ENCODE assay signal across 11 mouse cellular contexts in the genomic region with DNA sequence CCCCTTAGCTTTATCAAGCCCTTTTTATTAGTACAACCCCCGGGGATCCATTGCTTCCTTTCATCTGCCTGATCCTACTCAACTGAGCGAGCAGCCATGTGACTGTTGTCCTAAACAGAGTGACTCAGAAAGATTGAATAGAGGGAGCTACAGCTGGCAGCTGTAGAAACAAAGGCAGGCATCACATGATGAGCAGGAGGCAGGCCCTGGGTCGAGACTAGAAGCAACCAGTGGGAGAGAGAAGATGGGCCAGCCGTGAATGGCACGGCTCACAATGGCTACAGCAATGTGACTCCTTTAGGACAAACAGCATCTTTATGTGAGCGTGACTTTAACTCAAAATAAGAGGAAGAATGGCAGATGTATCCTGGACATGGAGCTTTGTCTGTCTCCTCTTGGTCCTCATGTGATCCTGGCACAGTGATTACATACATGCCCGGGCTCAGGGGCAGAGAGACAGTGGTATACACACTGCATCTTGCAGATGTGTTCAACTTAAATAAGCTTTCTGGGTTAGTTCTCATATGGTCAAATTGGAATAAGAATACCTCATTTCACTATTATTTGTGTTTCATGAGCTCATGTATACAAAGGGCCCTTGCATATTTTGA.
A peak's percentile ranks its signal among the peaks of the same experiment; 100 is the strongest.
DNase-seq lines count a peak whose midpoint lies in the region; ATAC-seq and TF ChIP-seq lines count a peak whose summit lies in the region.
"Had no signal": no experiment of that assay in that cellular context is flagged by ENCODE, and none has a peak within 500 bp of the region (broad histone marks: within the 10 kb centered on the region; RNA-seq: fewer than 3 reads in every experiment).

No protein-coding gene starts in this region.

- peak; percentile 74 for ATAC-seq in forebrain, embryonic 15.5 days (replicated peaks)
- ATAC-seq: CD4-positive, CD25-positive, alpha-beta regulatory T cell, adult 4 months; liver, embryonic 12.5 days had no signal

- H3K4me3 ChIP-seq in forebrain, embryonic 15.5 days = no peak overlapping the region
- no peak overlapping the region for H3K4me3 ChIP-seq in kidney, adult 2 months (ENCODE audit: insufficient read depth, low read depth, low read length)
- H3K4me3 ChIP-seq: embryonic facial prominence, embryonic 12.5 days; liver, embryonic 12.5 days had no signal

- no peak overlapping the region for H3K27ac ChIP-seq in forebrain, embryonic 15.5 days (replicated peaks)
- H3K27ac ChIP-seq in kidney, adult 2 months (ENCODE audit: insufficient read depth, low read depth, low read length) = no peak overlapping the region
- H3K27ac ChIP-seq: embryonic facial prominence, embryonic 12.5 days; liver, embryonic 12.5 days had no signal

- no peak for TF ChIP-seq POLR2A in kidney, adult 2 months (IDR thresholded peaks at IDR 0.05; ENCODE audit: low read depth, low read length)

- H3K27me3 ChIP-seq in forebrain, embryonic 15.5 days = no peaks in the 10 kb centered on the region
- no peaks in the 10 kb centered on the region for H3K27me3 ChIP-seq in kidney, adult 2 months (replicated peaks; ENCODE audit: control insufficient read depth, insufficient read depth, low read length)
- H3K27me3 ChIP-seq: embryonic facial prominence, embryonic 12.5 days; liver, embryonic 12.5 days had no signal

- DNase-seq in layer of hippocampus, adult 11-12 months (ENCODE audit: low spot score) = peak; percentile 72
- no peak for DNase-seq in layer of hippocampus, postnatal 25 days (ENCODE audit: extremely low spot score in 1 of 2, low spot score in 1 of 2)
- DNase-seq in left cerebral cortex, adult 11 months (ENCODE audit: low spot score) = peak; percentile 55
- DNase-seq in retina, postnatal 1 day = peak; percentile 52
- no peak for DNase-seq in heart, adult 11 months
- no peak for DNase-seq in heart, postnatal 14 days
- DNase-seq in kidney, adult 2 months = no peak

- TF ChIP-seq CTCF in kidney, adult 2 months (conservative IDR thresholded peaks at IDR 0.05; ENCODE audit: insufficient read depth, insufficient read length, low read depth, low read length) = no peak

- 20% methylated on average over 7 of the region's 7 CpGs for WGBS in forebrain, embryonic 15.5 days
- 63% methylated on average over 7 of the region's 7 CpGs for WGBS in kidney, adult 2 months

- peaks cover 3% of the 10 kb centered on the region; the same call in 1 of the 2 replicates for H3K4me1 ChIP-seq in forebrain, embryonic 15.5 days
- H3K4me1 ChIP-seq in kidney, adult 2 months (ENCODE audit: control insufficient read depth, insufficient read depth, low read length) = no peaks in the 10 kb centered on the region
- H3K4me1 ChIP-seq: embryonic facial prominence, embryonic 12.5 days; liver, embryonic 12.5 days had no signal

- intact Hi-C loops in heart, postnatal 14 days (cut with DNase I) = loop anchor here (5.0 kb wide), 1 partner anchor 57 kb away; no protein-coding TSS in a partner anchor

- no peaks in the 10 kb centered on the region for H3K36me3 ChIP-seq in forebrain, embryonic 15.5 days
- H3K36me3 ChIP-seq in kidney, adult 2 months (ENCODE audit: control insufficient read depth, insufficient read depth, low read length) = no peaks in the 10 kb centered on the region
- H3K36me3 ChIP-seq: embryonic facial prominence, embryonic 12.5 days; liver, embryonic 12.5 days had no signal

- H3K9me3 ChIP-seq in forebrain, embryonic 15.5 days = no peaks in the 10 kb centered on the region
- H3K9me3 ChIP-seq: embryonic facial prominence, embryonic 12.5 days had no signal

- H3K4me2 ChIP-seq in forebrain, embryonic 15.5 days (replicated peaks) = no peak overlapping the region
- H3K4me2 ChIP-seq: embryonic facial prominence, embryonic 12.5 days; liver, embryonic 12.5 days had no signal

- no peak overlapping the region for H3K9ac ChIP-seq in forebrain, embryonic 15.5 days (replicated peaks)
- H3K9ac ChIP-seq: embryonic facial prominence, embryonic 12.5 days; liver, embryonic 12.5 days had no signal

Comparison
In these comparisons a context has a peak if more than half of its experiments do, and no peak if none do; other contexts are left out.
1. DNase-seq: peak in layer of hippocampus, adult 11-12 months (single experiment), left cerebral cortex, adult 11 months (single experiment) and retina, postnatal 1 day (single experiment); none in layer of hippocampus, postnatal 25 days (0 of 2), heart, adult 11 months (single experiment), heart, postnatal 14 days (0 of 2) and kidney, adult 2 months (single experiment).